Mouse (Mus musculus) spleen, adult 2 months (tissue): ENCODE measurements around the gene Mark3.

Experiments
- CTCF ChIP-seq: fragments of 200-500 bp; IDR thresholded peaks from 2 replicates; pipeline ENCODE4 v1.5.1; 2011; ENCODE audit warnings: mild to moderate bottlenecking, inconsistent platforms; ENCODE audit not compliant: insufficient read depth, insufficient read length, insufficient replicate concordance; ENCODE audit errors: extremely low read depth
- POLR2A ChIP-seq: fragments of 200-500 bp; IDR thresholded peaks from 2 replicates; pipeline ENCODE4 v1.6.1; 2011; ENCODE audit warnings: low read depth, low read length, inconsistent platforms

DNA sequence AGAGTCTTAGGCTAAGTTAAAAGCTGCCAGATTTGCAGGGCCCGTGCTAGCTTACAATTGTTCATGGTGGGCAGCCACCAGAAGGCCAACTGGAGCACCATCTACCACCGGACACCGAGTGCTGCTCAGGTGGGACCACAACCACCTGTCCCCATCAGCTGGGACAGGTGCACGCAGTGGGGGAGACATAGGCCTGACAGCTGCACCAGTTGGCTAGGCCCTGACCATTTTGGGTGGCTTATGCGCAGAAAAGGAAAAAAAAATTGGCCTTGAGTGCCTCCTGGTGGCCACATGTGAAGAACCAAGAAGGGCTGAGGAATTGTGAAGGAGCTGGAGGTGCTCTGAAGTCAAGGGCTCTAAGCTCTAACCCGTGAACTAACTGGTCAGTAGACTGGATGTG, 121.9 kb downstream of the Mark3 start:
- peak; percentile 53; the same call in 1 of the 2 replicates for TF ChIP-seq CTCF
- TF ChIP-seq POLR2A = no peak
